Mouse (Mus musculus) lung, postnatal 25 days (tissue): ENCODE results near the gene Rgs6.

Experiments used
- DNase-seq: peaks from one replicate; pipeline ENCODE4 v3.0.0; 2022; ENCODE audit warnings: low spot score

Rgs6 gene

DNA sequence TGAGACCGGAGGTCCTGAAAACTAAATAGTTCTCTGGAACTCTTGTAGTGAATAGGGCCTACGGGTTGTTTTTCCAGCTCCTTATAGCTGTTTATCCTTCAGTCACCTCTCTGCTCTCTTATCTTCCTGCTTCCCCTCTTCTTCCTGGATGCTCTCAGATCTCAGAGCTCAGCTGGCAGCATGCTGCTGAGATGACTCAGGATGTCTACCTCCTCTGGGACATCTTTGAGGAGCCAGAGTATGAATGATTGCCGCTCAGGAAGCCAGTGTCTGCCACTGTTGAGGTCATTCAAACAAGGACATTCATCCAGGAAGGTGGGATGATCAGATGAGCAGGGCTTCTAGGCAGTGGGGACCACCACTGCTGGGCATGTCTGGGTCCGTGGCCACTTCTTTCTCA is 498.9 kb downstream of the Rgs6 start:
- no peak for DNase-seq

DNA sequence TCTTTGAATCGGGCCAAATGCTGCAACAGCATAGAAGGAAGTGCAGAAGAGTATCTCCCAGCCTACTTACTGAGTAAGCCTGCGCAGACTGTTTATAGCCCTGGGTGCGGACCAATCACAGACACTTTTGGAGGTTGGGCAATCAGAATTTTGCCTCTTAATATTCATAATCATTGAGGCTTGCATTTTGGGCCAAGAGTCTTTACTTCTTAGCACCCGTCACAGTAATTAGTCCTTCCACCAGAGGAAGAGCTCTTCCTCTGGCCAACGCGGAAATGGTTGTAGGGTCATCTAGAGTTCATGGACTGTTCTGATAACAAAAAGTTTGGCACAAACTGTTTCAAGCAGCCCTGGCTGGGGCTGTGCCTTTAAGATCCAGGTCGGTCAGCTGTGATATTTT is 499.5 kb downstream of the Rgs6 start:
- DNase-seq: no peak

DNA sequence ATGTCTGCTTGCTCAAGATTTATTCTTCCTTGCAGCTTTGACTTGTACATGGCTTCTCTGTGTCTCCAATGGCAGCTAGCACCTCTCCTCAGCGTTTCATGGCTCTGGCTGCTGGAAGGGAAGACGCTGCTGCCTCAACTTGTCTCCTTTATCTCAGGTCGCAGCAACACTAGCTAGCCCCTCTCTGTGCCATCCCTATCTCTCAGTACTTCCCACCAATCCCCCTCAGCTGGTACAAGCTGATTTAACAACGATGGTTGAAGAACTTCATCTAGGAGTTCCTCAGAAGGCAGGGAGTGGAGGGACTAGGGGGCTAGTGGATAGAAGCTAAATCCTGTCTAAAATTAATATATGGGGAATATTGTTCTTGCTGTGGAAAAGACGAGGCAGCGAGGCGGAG is 503.9 kb downstream of the Rgs6 start:
- no peak for DNase-seq

DNA sequence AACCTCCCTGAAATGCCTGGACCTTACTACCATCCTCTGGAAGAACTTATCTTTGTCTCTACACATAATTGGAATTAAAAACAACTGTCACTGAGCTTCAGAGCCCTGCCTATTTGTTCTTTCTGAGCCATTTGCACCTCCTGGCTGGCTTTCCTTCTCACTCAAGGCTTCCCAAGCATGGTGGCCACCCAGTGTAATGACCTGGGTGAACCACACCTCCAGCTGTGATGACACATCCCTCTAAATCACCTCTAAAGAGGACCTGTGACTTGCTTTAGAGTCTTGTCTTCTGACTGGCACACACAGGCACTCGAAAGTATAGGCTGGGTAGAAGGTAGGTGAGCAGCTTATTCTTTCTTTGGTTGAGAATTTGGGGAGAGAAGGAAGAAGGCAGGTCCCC is 509.7 kb downstream of the Rgs6 start:
- DNase-seq: no peak

DNA sequence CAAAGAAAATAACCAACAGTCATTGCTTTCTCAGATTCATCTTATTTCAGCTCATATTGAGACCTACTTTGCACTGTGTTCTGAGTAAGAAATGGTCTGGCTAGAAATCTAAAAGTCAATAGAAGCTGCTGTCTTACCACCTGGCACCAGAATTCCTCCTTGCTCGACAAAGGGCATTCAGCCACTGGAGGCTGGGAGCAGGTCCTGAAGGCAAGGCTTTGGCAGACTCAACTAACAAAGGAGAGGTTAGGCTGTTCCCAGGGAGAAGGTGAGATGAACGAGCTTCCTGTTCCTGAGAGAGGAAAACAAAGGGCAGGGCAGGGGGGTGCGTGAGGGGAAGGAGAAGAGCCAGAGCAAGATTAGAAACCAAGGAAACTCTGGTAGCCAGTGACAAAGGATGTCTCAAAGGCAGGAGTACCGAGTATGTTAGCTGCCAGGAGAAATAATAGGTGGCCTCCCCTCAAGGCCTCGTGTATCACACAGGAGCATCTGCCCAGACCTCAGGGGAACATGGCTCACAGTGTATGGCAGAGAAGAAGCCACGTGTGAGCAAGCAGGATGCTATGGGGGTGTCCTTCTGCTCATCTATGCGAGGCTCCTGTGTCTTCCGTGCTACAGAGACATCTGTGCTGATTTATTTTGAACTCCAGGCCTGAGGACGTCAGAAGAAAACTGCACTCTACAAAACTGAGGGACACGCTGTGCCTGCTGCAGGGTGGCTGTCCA is 510.7 kb downstream of the Rgs6 start:
- no peak for DNase-seq

DNA sequence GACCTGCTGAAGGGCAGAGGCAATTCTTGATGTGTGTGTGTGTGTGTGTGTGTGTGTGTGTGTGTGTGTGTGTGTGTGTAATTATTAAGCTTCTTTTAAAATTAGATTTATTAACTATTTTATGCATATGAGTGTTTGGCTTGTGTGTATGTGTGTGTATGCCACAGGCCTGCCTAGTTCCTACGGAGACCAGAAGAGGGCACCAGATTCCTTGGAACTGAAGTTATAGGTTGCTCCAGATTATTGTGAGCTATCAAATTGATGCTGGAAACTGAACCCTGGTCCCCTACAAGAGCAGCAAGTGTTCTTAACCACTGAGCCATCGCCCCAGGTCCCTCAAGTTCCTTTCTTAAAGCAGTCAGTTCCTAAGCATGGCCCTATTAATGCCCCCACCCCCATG is 511.8 kb downstream of the Rgs6 start:
- no peak for DNase-seq

DNA sequence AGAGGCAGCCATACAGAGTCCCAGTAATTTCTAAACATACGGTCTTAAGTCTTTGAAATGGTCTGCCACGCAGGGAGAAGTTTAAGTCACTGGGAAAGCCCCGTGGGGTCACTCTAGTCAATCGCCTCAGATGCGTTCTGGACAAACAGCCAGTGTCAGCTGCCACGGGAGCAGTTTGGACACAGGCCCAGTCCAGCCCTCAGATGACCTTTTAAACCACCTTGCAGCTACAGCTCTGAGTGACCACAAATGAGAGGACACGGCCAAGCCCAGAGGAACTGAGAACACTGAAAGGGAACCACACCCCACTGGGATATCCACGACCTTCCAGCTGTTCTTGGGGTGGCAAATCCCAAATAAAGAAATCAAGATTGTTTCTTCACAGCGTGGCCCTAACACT is 512.3 kb downstream of the Rgs6 start:
- peak; percentile 22 for DNase-seq

DNA sequence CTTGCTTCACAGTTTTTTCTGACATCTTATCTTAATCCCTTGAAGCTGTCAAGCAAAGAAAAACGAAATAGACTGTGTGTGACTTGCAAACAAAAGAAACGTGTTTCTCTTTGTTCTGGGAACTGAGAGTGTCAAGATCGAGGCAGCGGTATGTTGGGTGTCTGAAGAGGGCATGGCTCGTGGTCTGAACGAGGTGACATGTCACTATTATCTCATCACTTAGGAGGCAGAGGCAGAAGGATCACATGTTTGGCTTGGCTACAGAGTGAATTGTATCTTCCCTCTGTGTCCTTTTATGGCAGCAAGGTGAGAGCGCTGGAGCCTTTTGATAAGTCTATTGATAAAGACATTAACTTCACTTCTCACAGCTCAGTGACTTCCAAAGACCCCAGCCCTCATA is 512.8 kb downstream of the Rgs6 start:
- no peak for DNase-seq

DNA sequence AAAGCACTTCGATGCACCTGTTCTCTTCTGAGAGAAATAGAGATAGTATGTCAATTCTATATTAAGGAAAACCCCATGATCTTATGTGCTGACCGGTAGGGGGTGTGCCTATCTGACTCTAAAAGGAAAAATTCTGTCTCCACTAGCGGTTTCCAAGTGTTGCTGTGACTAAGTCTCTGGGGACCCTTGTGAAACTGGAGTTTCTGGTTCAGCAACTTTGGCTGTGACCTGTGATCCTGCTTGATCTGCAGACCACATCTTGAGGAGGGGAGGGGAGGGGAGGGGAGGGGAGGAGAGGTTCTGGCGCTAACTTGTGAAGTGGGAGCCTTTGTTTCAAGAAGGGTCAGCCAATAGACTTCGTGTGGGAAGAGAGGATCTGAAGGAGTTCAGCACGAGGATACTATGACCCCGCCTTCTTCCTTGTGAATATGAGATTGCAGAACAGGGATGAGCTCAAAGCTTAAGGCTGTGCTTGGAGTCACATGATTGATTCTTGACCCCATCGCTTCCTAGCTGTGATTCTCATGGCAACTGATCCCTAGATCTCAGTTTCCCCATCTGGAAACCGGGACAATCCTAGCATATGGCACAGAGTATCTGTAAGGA is 517.5 kb downstream of the Rgs6 start:
- peak; percentile 78 for DNase-seq

DNA sequence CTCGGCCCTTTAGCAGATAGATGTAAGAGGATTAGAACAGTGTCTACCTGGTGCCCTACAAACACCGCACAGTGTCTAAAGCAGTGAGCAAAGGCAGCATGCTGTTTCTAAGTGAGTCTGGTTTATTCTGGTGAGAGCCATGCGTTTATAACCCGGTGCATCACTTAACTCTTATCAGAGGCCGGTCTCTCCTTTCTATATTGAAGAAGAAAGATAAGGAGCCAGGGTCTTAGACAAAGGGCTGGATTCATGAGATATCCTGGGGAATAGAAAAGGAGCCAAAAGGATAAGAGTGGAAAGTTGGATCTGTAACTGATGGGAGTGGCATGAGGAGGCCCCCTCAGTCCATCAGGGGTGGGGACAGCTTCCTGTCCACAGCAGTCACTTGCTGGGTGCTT is 518.0 kb downstream of the Rgs6 start:
- no peak for DNase-seq

DNA sequence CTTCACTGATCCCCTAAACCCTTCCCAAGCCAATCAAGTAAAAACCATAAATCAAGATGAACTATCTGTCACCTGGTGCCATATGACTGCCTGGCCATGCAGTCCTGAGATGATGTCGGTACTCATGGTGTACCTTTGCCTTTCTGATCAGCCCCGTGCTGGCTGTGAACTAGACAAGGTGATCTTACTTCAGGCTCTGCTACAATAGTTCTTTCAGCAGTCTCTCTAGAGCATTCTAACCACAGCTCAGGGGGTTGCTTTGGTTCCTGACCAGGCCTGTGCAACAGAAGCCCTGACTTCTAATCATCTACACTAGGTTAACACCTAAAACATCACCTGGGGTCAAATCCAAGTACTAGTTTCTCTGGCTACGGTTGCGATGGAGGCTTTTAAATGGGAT is 521.4 kb downstream of the Rgs6 start:
- no peak for DNase-seq

DNA sequence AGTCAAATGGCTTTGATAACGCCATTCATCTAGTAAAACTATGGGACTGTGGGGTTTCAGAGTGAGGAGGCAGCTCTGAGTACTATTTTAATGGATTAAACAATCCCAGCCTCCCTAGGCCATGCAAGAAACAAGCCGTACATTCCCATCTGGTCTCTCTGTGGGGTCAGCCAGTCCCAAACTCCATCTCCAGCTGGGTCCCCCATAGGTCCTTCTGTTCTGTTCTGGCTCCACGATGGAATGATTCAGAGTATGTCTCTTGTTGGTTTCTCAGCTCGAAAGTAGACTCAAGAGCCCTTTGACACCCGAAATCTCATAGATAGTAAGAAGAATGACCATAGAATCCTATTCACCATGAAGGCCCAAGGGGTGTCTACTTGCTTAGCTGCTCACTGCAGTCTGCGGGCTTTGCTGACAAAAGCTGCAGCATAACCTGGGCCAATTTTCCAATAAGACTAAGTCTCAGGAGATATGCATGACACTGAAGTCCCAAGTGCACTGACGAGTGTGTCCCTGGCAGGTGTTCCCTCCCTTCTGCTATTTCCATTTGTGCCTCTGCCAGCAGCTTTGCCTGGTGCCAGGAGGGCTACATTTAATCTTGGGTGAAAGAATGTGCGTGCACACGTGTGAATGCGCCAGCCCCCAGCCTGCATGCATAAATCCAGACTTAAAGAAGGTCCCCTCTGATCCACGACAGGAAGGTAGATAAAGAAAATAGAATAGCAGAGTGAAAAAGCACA is 522.0 kb downstream of the Rgs6 start:
- DNase-seq: no peak

DNA sequence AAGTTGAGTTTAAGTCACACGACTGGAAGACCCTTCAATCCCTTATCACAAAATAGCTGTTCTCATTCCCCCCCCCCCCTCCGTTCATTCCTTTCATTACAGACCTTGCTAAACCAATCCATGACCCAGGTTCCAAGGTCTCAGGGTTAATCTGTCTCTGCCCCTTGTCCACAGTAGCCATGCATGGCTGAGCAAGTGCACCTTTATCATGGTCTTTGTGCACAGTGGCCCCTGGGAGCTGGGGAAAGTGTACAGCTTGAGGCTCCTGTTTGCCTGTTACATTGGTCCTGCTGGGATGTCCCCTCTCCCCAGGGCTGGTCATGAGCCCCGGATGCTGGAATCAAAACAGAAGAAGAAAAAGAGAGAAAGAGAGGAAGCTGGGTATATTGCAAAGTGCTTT is 522.6 kb downstream of the Rgs6 start:
- no peak for DNase-seq

DNA sequence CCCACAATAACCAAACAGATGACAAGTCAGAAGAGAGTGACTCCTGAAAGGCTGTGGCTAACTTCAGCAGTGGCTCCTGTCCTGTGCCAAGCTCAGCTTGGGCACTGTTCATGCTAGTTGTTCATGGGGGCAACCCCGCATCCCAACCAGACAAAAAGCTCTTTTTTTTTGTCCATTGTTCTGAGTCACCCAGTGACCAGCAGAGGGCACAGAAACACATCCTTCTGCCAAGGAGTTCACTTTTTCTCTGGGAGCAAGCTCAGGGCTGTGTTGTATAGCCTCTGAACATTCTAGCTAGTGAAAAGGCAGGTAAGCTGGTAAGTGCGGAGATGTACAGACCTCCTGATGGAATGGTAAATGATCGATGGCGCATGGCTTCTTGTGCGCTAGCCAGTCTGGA is 524.2 kb downstream of the Rgs6 start:
- DNase-seq: no peak

DNA sequence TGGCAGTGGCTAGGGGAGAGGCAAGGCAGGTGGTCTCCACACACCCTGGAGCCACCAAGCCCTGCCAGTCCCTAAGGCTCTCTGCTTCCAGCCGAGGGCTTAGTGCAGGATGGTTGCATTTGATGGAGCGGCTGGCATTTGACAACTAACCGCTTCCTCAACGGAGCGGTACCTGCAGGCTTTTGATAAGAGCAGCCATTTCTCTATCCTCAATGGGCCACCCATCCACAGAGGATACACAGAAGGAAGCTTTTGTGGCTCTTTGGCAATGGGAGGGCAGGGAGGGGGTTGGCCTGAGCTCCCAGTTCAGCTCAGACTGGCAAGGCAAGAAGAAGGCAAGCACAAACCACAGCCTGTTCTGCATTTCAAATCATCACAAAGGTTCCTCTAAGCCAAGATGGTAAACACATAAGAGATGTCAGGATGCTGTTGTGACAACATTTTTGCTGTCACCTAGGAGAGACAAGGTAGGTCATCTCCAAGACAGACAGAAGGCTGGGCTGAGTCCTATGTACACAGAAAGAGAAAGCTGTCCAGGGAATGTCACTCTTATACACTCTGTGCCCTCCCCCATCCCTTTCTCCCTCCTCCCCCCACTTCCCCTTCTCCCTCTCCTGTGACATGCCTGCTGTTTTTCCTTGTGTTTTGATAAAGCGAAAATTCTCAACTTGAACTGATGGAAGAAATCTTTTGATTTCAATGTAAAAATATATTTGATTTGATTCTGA is 525.0 kb downstream of the Rgs6 start:
- DNase-seq: no peak

DNA sequence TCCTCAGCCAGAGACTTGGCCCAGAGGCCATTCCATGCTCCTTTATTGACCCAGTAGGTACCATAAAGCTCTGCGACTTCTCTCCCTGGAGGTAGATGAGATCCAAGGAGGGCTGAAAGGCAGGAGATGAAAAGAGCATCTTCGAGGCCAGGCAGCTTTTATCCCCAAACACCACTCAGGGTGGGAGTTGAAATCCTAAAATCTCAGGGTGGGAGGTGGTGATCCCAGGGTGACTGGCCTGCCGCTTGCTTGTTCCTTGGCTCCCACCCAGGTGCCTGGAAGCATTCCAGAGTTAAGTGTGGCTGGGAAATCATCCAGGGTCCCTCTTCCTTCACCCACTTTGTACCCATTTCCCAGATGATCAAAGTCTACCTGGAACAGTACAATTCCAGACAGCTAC is 525.9 kb downstream of the Rgs6 start:
- no peak for DNase-seq

DNA sequence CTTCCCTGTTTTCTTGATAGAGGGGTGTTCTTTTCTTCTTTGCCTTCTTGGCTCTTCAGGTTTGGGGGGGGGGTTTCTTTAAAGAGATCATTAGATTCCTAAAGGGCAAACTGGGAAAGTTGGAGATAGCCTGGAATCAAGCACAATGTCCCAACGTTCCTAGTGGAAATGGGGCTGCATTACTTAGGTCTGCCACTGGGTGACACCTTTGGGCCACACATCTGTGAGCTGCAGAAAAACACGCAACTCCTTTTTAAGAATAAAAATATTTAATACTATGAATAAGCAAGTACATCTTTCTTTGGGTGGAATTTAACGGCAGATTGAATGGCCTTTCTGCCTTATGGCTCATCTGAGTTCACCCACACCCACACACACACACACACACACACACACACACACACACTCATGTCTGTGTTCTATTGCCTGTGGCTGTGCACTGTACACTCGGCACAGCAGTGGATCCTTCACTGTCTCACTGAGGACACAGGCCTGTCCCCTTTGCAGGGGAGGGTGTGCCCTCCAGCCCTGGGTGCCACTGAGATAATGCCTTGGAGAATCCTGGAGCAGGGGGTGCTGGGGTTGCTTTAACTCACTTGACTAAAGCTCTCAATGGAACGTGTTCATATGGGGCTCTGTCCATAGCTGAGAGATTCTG is 526.4 kb downstream of the Rgs6 start:
- peak; percentile 51 for DNase-seq

DNA sequence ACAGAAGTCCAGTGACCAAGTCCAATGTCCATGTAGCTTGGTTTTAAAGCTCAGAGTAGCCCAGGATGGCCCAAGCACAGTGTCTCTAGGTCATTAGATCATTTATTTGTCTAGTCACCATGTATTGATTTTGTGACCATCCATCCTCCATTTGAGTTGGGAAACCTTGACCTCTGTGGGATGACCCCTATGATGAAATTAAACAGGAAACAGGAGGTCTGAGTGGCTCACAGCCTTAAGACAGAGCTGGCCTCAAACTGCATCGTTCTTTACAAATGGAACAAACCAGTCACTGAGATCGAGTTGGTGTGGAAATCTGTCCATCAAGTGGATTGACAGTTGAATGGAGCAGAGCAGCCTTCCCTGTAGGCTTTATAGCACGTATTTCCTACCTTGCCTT is 536.0 kb downstream of the Rgs6 start:
- DNase-seq: no peak

DNA sequence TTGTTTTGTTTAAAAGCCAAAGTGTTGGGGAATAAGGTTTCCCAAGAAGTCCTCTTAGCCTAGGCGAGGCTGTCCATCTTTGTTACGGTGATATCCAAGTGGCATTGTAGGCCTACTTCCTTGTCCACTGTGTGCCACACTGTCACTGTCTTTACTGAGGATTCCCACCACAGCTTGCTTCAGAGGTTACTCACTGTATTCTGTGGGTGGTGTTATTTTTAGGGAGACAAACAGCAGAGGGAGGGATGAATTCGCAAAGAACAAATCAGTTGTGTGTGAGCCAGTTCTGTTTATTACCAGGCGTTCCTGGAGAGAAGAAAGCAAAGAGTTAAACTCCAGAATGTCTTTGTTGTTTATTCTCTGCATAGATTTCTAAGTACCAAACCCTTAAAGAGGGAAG is 537.2 kb downstream of the Rgs6 start:
- no peak for DNase-seq

DNA sequence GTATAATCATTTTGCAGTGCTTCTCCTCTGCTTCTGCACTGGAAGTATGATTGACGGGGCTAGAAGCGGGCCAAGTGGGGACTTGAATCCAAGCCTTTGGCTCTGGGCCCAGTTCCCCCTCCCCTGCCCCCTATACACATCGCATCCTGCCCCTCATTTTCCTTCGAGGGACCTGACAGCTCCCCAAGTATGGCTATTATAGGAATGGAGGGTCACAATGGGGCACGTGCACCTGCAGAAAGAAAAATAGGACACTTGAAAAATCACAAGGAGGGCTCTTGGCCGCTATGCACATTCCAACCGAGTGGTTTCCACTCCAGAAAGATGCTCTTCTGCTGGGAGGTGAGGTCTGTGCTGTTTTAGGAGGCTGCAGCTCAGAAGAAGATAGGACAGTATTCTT is 538.8 kb downstream of the Rgs6 start:
- DNase-seq: peak; percentile 19

DNA sequence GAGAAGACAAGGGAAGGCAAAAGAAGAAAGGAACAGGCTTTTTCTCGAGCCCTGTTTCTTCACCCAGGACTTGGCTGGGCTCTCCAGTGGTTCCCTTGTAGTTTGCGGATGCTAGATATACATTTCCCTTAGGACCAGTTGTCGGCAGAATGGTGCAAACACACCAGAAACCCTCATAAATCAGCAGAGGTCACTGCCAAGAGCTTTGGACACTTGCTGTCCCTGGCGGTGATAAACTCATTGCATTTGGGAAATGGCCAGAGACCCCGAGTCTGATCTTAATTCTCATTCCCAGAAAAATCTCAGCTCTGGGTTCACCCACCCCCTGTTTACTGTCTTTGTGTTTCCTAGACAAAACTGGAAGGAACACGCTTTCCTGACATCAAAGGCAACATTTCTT is 539.9 kb downstream of the Rgs6 start:
- no peak for DNase-seq

DNA sequence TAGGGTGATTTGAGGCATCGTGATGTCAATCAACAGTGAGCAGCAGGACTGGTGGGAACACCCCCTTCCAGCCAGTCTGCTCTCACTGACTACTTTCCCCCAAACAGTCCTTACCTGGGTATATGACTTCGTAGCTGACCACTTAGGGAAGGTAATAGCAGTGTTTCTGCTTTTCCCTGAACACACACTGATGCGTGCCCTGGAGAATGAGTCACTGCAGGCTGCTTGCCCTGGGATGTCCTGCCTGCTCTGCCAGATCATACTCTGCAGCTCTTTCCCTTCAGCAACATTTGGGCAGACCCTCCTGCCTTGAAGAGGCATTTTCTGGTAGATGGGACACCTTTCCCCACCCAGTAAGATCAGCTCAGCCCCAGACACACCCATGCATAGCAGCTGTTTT is 540.5 kb downstream of the Rgs6 start:
- no peak for DNase-seq
